Mouse (Mus musculus) C2C12 (cell line): ENCODE data around the gene Prima1. TPM values are rescaled to one million over a fixed set of nuclear protein-coding genes. Genes with fewer than 3 reads are reported as not detected.

Source experiments
- H3K27me3 ChIP-seq: one replicate; pipeline ENCODE4 v1.6.1; 2011; ENCODE audit not compliant: control insufficient read depth, insufficient read depth, insufficient read length
- H3K36me3 ChIP-seq: one replicate; pipeline ENCODE4 v1.6.1; 2011; ENCODE audit not compliant: control insufficient read depth, insufficient read depth
- H3K4me3 ChIP-seq: one replicate; pipeline ENCODE4 v1.5.1; 2011; ENCODE audit warnings: mild to moderate bottlenecking, control low read depth; ENCODE audit not compliant: poor library complexity, insufficient read depth, severe bottlenecking
- H3K79me2 ChIP-seq: one replicate; pipeline ENCODE4 v1.6.1; 2011; ENCODE audit not compliant: control insufficient read depth, insufficient read depth
- H3K79me3 ChIP-seq: one replicate; pipeline ENCODE4 v1.6.1; 2011; ENCODE audit warnings: low read depth, control low read depth
- H3ac ChIP-seq: one replicate; pipeline ENCODE3; 2011; ENCODE audit warnings: low read depth; ENCODE audit not compliant: control insufficient read depth, insufficient read length
- CEBPB ChIP-seq: IDR thresholded peaks from one replicate; pipeline ENCODE4 v1.6.1; 2011; ENCODE audit warnings: low read depth, mild to moderate bottlenecking, control low read depth, moderate library complexity
- CTCF ChIP-seq: IDR thresholded peaks from one replicate; pipeline ENCODE4 v1.5.1; 2011; ENCODE audit not compliant: control insufficient read depth, insufficient read depth, insufficient read length
- FOSL1 ChIP-seq: IDR thresholded peaks from one replicate; pipeline ENCODE4 v1.8.0; 2011; ENCODE audit warnings: mild to moderate bottlenecking, low read length; ENCODE audit not compliant: poor library complexity, insufficient read depth, severe bottlenecking
- MAX ChIP-seq: IDR thresholded peaks from one replicate; pipeline ENCODE4 v1.6.1; 2011; ENCODE audit warnings: mild to moderate bottlenecking, control low read depth
- MYOD1 ChIP-seq: IDR thresholded peaks from one replicate; pipeline ENCODE4 v1.6.1; 2011; ENCODE audit warnings: low read depth; ENCODE audit not compliant: control insufficient read depth, insufficient read length
- MYOG ChIP-seq: IDR thresholded peaks from one replicate; pipeline ENCODE4 v1.6.1; 2011; ENCODE audit not compliant: control insufficient read depth, insufficient read length; ENCODE audit errors: extremely low read depth
- USF1 ChIP-seq: IDR thresholded peaks from one replicate; pipeline ENCODE4 v1.6.1; 2011; ENCODE audit warnings: low read depth, mild to moderate bottlenecking, control low read depth, moderate library complexity
- polyA plus RNA-seq: library from polyadenylated mRNA; unstranded; fragments of >200 nt; fragmentation: generic; extraction: Trizol; gene quantifications from one replicate; pipeline ENCODE4 v1.2.1, GENCODE M21; 2012; ENCODE audit warnings: missing spikeins

Gene Prima1
- polyA plus RNA-seq, 1 experiment: not detected

- Histone ChIP-seq H3ac (no peak overlapping the region), H3K79me3 (no peaks in the 10 kb centered on the region), H3K4me3 (no peak overlapping the region), H3K27me3 (no peaks in the 10 kb centered on the region), H3K36me3 (no peaks in the 10 kb centered on the region), H3K79me2 (no peaks in the 10 kb centered on the region)
- TF ChIP-seq MYOG (no peak), MYOD1 (no peak), USF1 (no peak), CTCF (no peak), FOSL1 (no peak), CEBPB (no peak), MAX (no peak)
These were observed 91.7 kb downstream of the Prima1 start for GRCm38 (mm10) chr12:103150247-103150646.

Other genes with a start within 250 kb of the Prima1 start
- gene Fam181a, start 68.8 kb upstream of the Prima1 start, polyA plus RNA-seq: not detected
- 0.97 TPM for gene Asb2, start 113.9 kb upstream of the Prima1 start, polyA plus RNA-seq
- 4.5 TPM for gene Otub2, start 146.5 kb upstream of the Prima1 start, polyA plus RNA-seq
- 0.69 TPM for gene 9330161L09Rik, start 165.7 kb upstream of the Prima1 start, polyA plus RNA-seq
- gene Ddx24, start 183.7 kb upstream of the Prima1 start, polyA plus RNA-seq: 68.6 TPM
- gene Ifi27, start 192.1 kb upstream of the Prima1 start, polyA plus RNA-seq: 55.2 TPM
- gene Ifi27l2a, start 201.5 kb upstream of the Prima1 start, polyA plus RNA-seq: 0.53 TPM
- gene Ifi27l2b, start 215.1 kb upstream of the Prima1 start, polyA plus RNA-seq: 0.12 TPM